Mouse (Mus musculus): ENCODE measurements around the gene Sec16a. TPM values are rescaled to one million over a fixed set of nuclear protein-coding genes. Genes with fewer than 3 reads are reported as not detected.

Gene Sec16a
- polyA plus RNA-seq, 2 experiments: 47.1 to 62.5 TPM

GRCm38 (mm10) chr2:26410931-26411411, 34.0 kb downstream of the Sec16a start:
- Histone ChIP-seq H3K27me3 (ENCODE audit: control insufficient read depth, insufficient read depth, low read length) (no peaks in the 10 kb centered on the region), H3K9ac (ENCODE audit: low read depth, low read length, severe bottlenecking) (no peak overlapping the region), H3K4me2 (replicated peaks; ENCODE audit: low read depth, low read length, severe bottlenecking) (no peak overlapping the region), H3K27ac (replicated peaks; ENCODE audit: low read depth, low read length) (no peak overlapping the region), H3K4me1 (ENCODE audit: control insufficient read depth, insufficient read depth, low read length) (peaks cover 22% of the 10 kb centered on the region), H3K36me3 (ENCODE audit: control insufficient read depth, insufficient read depth, low read length) (peaks cover 69% of the 10 kb centered on the region), H3K9me3 (ENCODE audit: control insufficient read depth, low read length) (no peaks in the 10 kb centered on the region), H3K4me3 (replicated peaks; ENCODE audit: low read length) (no peak overlapping the region)
- WGBS: 75% methylated on average over 4 of the region's 5 CpGs
- DNase-seq (ENCODE audit: low spot score) (no peak), ATAC-seq (ENCODE audit: low FRiP score, low read depth) (no peak)
- TF ChIP-seq POLR2A (IDR thresholded peaks at IDR 0.05; ENCODE audit: borderline replicate concordance, extremely low read depth, insufficient read depth, insufficient read length): no peak

GRCm38 (mm10) chr2:26410091-26410490, 34.9 kb downstream of the Sec16a start:
- Histone ChIP-seq H3K27me3 (ENCODE audit: control insufficient read depth, insufficient read depth, low read length) (no peaks in the 10 kb centered on the region), H3K4me3 (replicated peaks; ENCODE audit: low read length) (no peak overlapping the region), H3K36me3 (ENCODE audit: control insufficient read depth, insufficient read depth, low read length) (peaks cover 64% of the 10 kb centered on the region), H3K27ac (replicated peaks; ENCODE audit: low read depth, low read length) (no peak overlapping the region), H3K4me1 (ENCODE audit: control insufficient read depth, insufficient read depth, low read length) (peaks cover 22% of the 10 kb centered on the region), H3K9ac (ENCODE audit: low read depth, low read length, severe bottlenecking) (no peak overlapping the region), H3K9me3 (ENCODE audit: control insufficient read depth, low read length) (no peaks in the 10 kb centered on the region), H3K4me2 (replicated peaks; ENCODE audit: low read depth, low read length, severe bottlenecking) (no peak overlapping the region)
- TF ChIP-seq POLR2A (IDR thresholded peaks at IDR 0.05; ENCODE audit: borderline replicate concordance, extremely low read depth, insufficient read depth, insufficient read length): no peak
- DNase-seq (ENCODE audit: low spot score) (no peak), ATAC-seq (ENCODE audit: low FRiP score, low read depth) (no peak)
- 79% methylated on average over 5 of the region's 5 CpGs for WGBS

DNA sequence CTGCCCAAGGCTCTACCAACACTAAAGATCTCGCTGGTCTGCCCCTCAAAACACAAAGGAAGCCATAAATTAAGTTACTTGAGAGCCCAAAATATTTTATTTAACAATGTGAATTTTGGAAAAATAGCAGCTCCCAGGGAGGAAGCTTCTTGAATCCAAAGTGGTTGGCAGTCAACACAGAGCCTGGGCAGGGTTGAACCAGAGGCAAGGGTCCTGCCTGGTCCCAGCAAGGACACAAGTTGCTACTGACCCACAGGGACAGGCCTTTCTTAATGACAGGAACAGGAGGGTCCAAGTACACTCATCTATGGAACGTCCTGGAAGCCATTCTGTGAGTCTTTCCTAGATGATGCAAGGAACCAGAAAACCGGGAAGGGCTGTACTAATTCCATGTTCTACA, 35.7 kb downstream of the Sec16a start:
- Histone ChIP-seq H3K9me3 (ENCODE audit: control insufficient read depth, low read length) (no peaks in the 10 kb centered on the region), H3K36me3 (ENCODE audit: control insufficient read depth, insufficient read depth, low read length) (peaks cover 60% of the 10 kb centered on the region), H3K9ac (ENCODE audit: low read depth, low read length, severe bottlenecking) (no peak overlapping the region; the same call in 1 of the 2 replicates), H3K4me1 (ENCODE audit: control insufficient read depth, insufficient read depth, low read length) (peaks cover 22% of the 10 kb centered on the region), H3K4me2 (replicated peaks; ENCODE audit: low read depth, low read length, severe bottlenecking) (no peak overlapping the region), H3K27me3 (ENCODE audit: control insufficient read depth, insufficient read depth, low read length) (no peaks in the 10 kb centered on the region), H3K27ac (replicated peaks; ENCODE audit: low read depth, low read length) (no peak overlapping the region), H3K4me3 (replicated peaks; ENCODE audit: low read length) (peak overlapping the region; percentile 94)
- ATAC-seq (ENCODE audit: low FRiP score, low read depth): no peak
- WGBS: 63% methylated on average over 3 of the region's 3 CpGs
- no peak for DNase-seq (ENCODE audit: low spot score)
- TF ChIP-seq POLR2A (IDR thresholded peaks at IDR 0.05; ENCODE audit: borderline replicate concordance, extremely low read depth, insufficient read depth, insufficient read length): no peak

GRCm38 (mm10) chr2:26408515-26409356, 36.3 kb downstream of the Sec16a start, which contains the start of gene Inpp5e:
Gene Inpp5e (minus strand): TSS chr2:26409203.
- ATAC-seq (ENCODE audit: low FRiP score, low read depth) (peak; percentile 94), DNase-seq (ENCODE audit: low spot score) (peak; percentile 91)
- Histone ChIP-seq H3K36me3 (ENCODE audit: control insufficient read depth, insufficient read depth, low read length) (peaks cover 54% of the 10 kb centered on the region), H3K4me2 (replicated peaks; ENCODE audit: low read depth, low read length, severe bottlenecking) (peak within 1 kb of the TSS; percentile 96), H3K27ac (replicated peaks; ENCODE audit: low read depth, low read length) (peak within 1 kb of the TSS; percentile 56; the same call in 1 of the 2 replicates), H3K4me1 (ENCODE audit: control insufficient read depth, insufficient read depth, low read length) (peaks cover 22% of the 10 kb centered on the region), H3K9ac (ENCODE audit: low read depth, low read length, severe bottlenecking) (peak within 1 kb of the TSS; percentile 94), H3K4me3 (replicated peaks; ENCODE audit: low read length) (peak within 1 kb of the TSS; percentile 94), H3K27me3 (ENCODE audit: control insufficient read depth, insufficient read depth, low read length) (no peaks in the 10 kb centered on the region), H3K9me3 (ENCODE audit: control insufficient read depth, low read length) (no peaks in the 10 kb centered on the region)
- WGBS: 1% methylated on average over 51 of the region's 57 CpGs
- no peak for TF ChIP-seq POLR2A (IDR thresholded peaks at IDR 0.05; ENCODE audit: borderline replicate concordance, extremely low read depth, insufficient read depth, insufficient read length)

GRCm38 (mm10) chr2:26403306-26403705, 41.7 kb downstream of the Sec16a start:
- Histone ChIP-seq H3K4me2 (replicated peaks; ENCODE audit: low read depth, low read length, severe bottlenecking) (no peak overlapping the region), H3K9me3 (ENCODE audit: control insufficient read depth, low read length) (no peaks in the 10 kb centered on the region)

More at GRCm38 (mm10) chr2:26403306-26403705, 41.7 kb downstream of the Sec16a start:
- TF ChIP-seq POLR2A (IDR thresholded peaks at IDR 0.05; ENCODE audit: borderline replicate concordance, extremely low read depth, insufficient read depth, insufficient read length): no peak
- peaks cover 50% of the 10 kb centered on the region for H3K36me3 ChIP-seq (ENCODE audit: control insufficient read depth, insufficient read depth, low read length)
- peaks cover 16% of the 10 kb centered on the region for H3K4me1 ChIP-seq (ENCODE audit: control insufficient read depth, insufficient read depth, low read length)
- no peak overlapping the region for H3K4me3 ChIP-seq (replicated peaks; ENCODE audit: low read length)
- no peak for ATAC-seq (ENCODE audit: low FRiP score, low read depth)
- H3K9ac ChIP-seq (ENCODE audit: low read depth, low read length, severe bottlenecking): no peak overlapping the region
- H3K27ac ChIP-seq (replicated peaks; ENCODE audit: low read depth, low read length): no peak overlapping the region
- DNase-seq (ENCODE audit: low spot score): no peak
- 82% methylated on average over 8 of the region's 8 CpGs for WGBS
- H3K27me3 ChIP-seq (ENCODE audit: control insufficient read depth, insufficient read depth, low read length): no peaks in the 10 kb centered on the region

Measured in limb, embryonic 14.5 days (tissue).